Mouse (Mus musculus) c-Kit-positive CD71-positive TER-119-negative erythroid progenitor cells, embryonic 14.5 days (primary cell): Measurements from ENCODE around the gene Atpaf1.

Experiments
- DNase-seq: peaks from one replicate; pipeline ENCODE4 v3.0.0-alpha.2; 2013; ENCODE audit warnings: low read depth

Gene Atpaf1

GRCm38 (mm10) chr4:115848990-115849677 lies 64.5 kb downstream of the Atpaf1 start:
- peak; percentile 76 for DNase-seq

DNA sequence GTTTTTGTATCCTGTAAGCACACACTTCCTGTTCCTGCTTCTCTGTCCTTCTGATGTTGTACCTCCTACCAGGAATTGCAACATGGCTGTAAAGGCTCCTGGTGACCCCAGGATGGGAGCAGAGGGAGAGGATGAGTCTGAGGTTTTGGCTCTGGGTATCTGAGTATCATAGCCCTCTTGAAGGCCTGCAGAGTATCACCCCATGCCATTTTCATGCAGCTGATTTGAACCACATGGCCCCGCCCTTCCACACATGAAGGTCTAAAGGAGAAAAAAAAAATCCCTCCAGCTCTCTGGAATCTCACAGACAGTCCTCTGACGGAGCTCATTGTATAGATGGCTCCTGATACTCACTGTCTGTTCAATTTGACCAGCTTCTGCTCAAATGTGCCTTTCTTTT lies 65.5 kb downstream of the Atpaf1 start:
- no peak for DNase-seq

DNA sequence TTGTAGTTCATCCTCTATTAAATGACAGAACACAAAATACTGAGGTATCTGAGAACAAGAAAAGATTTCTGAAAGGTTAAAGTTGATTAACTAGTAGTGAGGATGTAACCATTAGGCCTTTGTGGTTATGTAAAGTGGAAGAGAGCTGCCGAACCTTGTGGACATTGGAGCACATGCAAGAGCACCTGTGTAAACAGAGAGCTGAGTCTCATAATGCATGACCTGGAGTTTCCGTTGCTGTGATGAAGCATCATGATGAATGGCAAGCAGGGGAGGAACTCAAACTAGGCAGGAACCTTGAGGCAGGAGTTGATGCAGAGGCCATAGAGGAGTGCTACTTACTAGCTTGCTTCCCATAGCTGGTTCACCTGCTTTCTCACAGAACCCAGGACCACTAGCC lies 66.0 kb downstream of the Atpaf1 start:
- no peak for DNase-seq

- DNase-seq, result no peak
These were observed 67.0 kb downstream of the Atpaf1 start for GRCm38 (mm10) chr4:115851569-115851968.

DNA sequence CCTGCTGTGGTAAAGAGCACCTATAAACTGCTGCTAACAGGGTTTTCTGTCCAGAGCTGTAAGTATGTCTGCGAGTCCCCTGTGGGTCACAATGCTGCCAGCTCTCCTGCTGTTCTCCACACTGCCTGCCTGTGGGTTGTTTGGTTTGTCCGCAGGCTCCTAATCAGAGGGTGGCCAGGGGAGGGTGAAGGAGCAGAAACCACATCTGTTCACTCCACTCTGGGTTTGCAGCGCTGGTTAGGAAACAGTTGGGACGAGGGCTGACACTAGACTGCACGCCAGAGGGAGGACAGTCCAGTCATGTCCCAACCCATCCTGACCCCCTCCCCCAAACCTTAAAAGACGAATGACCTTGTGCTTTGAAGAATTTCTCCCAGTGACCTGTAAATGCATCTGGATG lies 70.5 kb downstream of the Atpaf1 start:
- no peak for DNase-seq

- no peak for DNase-seq
These were observed 71.0 kb downstream of the Atpaf1 start for GRCm38 (mm10) chr4:115855609-115856008.

DNA sequence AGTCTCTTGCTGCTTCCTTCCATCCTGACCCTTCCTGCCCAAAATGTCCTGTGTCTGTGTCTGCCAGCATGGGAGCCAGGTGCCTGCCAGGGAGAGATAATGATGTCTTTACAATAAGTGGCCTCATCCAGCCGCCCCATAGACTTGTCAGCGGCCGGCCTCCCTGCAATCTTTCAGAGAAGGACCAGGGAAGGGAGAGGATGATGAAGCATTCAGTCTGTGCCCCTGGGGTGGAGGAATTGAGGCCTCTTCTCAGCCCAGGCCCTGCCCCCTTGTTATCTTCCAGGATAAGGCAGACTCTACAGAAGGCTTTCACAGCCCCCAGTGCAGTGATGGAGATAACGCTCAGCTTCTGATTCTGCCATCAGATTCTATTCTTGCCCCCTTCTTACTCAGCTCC lies 71.7 kb downstream of the Atpaf1 start:
- DNase-seq, result peak; percentile 73

- no peak for DNase-seq
These were observed 72.8 kb downstream of the Atpaf1 start for GRCm38 (mm10) chr4:115857293-115857883.

- no peak for DNase-seq
These were observed 78.7 kb downstream of the Atpaf1 start for GRCm38 (mm10) chr4:115863352-115863751.

GRCm38 (mm10) chr4:115863880-115864279 lies 79.3 kb downstream of the Atpaf1 start:
- no peak for DNase-seq
